Mouse (Mus musculus): ENCODE results near the gene Mlxipl. TPM values are rescaled to one million over a fixed set of nuclear protein-coding genes. Genes with fewer than 3 reads are reported as not detected.

Gene Mlxipl
- total and polyA plus RNA-seq, 3 experiments, result 24.2 to 49.0 (median 25.9) TPM

DNA sequence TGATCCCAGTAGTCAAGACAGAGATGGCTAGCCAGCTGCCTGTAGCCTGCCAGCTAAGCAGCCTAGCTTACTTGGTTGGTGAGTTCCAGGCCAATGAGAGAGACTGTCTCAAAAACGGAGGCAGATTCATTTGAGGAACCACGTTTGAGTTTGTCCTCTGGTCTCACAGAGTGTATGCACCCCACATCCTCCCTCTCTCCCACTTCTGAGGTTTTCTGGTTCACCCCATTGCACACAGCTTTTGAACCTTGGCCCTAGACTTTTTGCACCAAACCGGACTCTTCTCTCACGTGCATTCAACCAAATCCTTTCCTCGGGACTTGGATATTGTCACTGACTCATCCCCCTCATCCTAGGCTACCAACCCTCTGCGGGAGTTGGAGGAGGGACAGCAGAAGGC lies 20.3 kb downstream of the Mlxipl start:
- Histone ChIP-seq H3K4me1 (ENCODE audit: control insufficient read depth, insufficient read depth, low read length) (no peaks in the 10 kb centered on the region), H3K79me2 (replicated peaks; ENCODE audit: control insufficient read depth, insufficient read depth, low read length) (no peaks in the 10 kb centered on the region), H3K27me3 (ENCODE audit: control insufficient read depth, insufficient read depth, low read length) (no peaks in the 10 kb centered on the region), H3K36me3 (ENCODE audit: control insufficient read depth, insufficient read depth, low read length) (no peaks in the 10 kb centered on the region), H3K9ac (ENCODE audit: low read depth, low read length) (no peak overlapping the region), H3K27ac (no peak overlapping the region), H3K4me3 (no peak overlapping the region)
- DNase-seq, result no peak
- WGBS, result 69% methylated on average over 6 of the region's 6 CpGs
- TF ChIP-seq POLR2A (IDR thresholded peaks at IDR 0.05; ENCODE audit: insufficient read depth, low read depth, low read length) (no peak), EP300 (IDR thresholded peaks at IDR 0.05; ENCODE audit: insufficient read depth, low read depth, low read length) (no peak), CTCF (IDR thresholded peaks at IDR 0.05) (no peak)
- intact Hi-C loops (cut with DNase I), result no loop called here

GRCm38 (mm10) chr5:135113782-135114181 lies 24.1 kb downstream of the Mlxipl start:
- TF ChIP-seq EP300 (IDR thresholded peaks at IDR 0.05; ENCODE audit: insufficient read depth, low read depth, low read length), result no peak
- TF ChIP-seq CTCF (IDR thresholded peaks at IDR 0.05), result no peak
- TF ChIP-seq POLR2A (IDR thresholded peaks at IDR 0.05; ENCODE audit: insufficient read depth, low read depth, low read length), result no peak
- intact Hi-C loops (cut with DNase I), result no loop called here
- Histone ChIP-seq H3K36me3 (ENCODE audit: control insufficient read depth, insufficient read depth, low read length) (no peaks in the 10 kb centered on the region), H3K4me1 (ENCODE audit: control insufficient read depth, insufficient read depth, low read length) (peaks cover 3% of the 10 kb centered on the region), H3K27ac (no peak overlapping the region), H3K79me2 (replicated peaks; ENCODE audit: control insufficient read depth, insufficient read depth, low read length) (no peaks in the 10 kb centered on the region), H3K4me3 (no peak overlapping the region), H3K9ac (ENCODE audit: low read depth, low read length) (no peak overlapping the region), H3K27me3 (ENCODE audit: control insufficient read depth, insufficient read depth, low read length) (no peaks in the 10 kb centered on the region)
- WGBS, result 81% methylated on average over 12 of the region's 12 CpGs
- no peak for DNase-seq

DNA sequence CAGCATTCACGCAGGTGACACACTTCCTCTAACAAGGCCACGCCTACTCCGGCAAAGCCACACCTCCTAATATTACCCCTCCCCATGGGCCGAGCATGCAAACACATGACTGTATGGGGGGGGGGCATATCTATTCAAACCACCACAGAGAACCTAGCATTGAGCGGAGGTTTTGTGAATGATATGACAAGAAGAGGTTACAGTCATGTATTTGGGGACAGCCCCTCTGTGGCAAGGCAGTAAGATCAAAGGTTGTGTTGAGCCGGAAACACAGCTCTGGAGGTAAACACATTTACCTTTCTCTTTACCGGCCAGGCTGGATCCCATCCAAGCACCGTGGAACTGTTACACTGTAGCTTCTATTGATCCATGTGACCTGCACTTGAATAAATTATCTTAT lies 25.6 kb downstream of the Mlxipl start:
- H3K4me3 ChIP-seq, result no peak overlapping the region
- WGBS, result 77% methylated on average over 8 of the region's 8 CpGs
- H3K9ac ChIP-seq (ENCODE audit: low read depth, low read length), result no peak overlapping the region
- no peaks in the 10 kb centered on the region for H3K36me3 ChIP-seq (ENCODE audit: control insufficient read depth, insufficient read depth, low read length)
- H3K27me3 ChIP-seq (ENCODE audit: control insufficient read depth, insufficient read depth, low read length), result no peaks in the 10 kb centered on the region
- intact Hi-C loops (cut with DNase I), result no loop called here
- DNase-seq, result no peak
- H3K79me2 ChIP-seq (replicated peaks; ENCODE audit: control insufficient read depth, insufficient read depth, low read length), result no peaks in the 10 kb centered on the region
- H3K27ac ChIP-seq, result no peak overlapping the region
- peaks cover 4% of the 10 kb centered on the region for H3K4me1 ChIP-seq (ENCODE audit: control insufficient read depth, insufficient read depth, low read length)
- TF ChIP-seq EP300 (IDR thresholded peaks at IDR 0.05; ENCODE audit: insufficient read depth, low read depth, low read length) (no peak), CTCF (IDR thresholded peaks at IDR 0.05) (no peak), POLR2A (IDR thresholded peaks at IDR 0.05; ENCODE audit: insufficient read depth, low read depth, low read length) (no peak)

DNA sequence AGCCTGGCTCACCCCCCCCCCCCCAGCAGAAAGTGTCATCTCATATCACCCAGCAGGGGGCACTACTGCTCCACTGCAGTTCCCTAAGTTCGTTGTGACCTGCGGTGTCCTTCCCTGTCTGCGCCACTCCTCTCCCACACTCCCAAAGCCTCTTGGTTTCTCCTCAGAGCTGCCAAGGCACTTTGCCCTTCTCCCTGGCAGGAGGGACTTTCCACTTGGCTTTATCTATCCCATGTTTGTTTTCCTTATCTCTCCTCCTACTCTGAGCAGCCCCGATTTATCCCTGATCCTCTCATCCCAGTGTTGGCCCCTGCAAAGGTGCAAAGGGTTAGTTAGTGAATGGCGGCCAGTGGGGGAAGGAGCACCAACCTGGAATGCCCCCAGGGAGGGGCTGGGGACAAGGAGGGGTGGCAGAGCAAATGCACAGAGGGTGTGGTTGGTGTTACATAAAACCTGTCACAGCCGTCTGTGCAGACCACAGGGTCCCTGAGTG lies 28.9 kb downstream of the Mlxipl start:
- Histone ChIP-seq H3K9ac (ENCODE audit: low read depth, low read length) (0 out of 2 replicates have a peak overlapping the region, but pooled peaks have one; percentile 19), H3K36me3 (ENCODE audit: control insufficient read depth, insufficient read depth, low read length) (no peaks in the 10 kb centered on the region), H3K27ac (no peak overlapping the region; the same call in 1 of the 2 replicates), H3K4me1 (ENCODE audit: control insufficient read depth, insufficient read depth, low read length) (peaks cover 4% of the 10 kb centered on the region), H3K4me3 (no peak overlapping the region), H3K27me3 (ENCODE audit: control insufficient read depth, insufficient read depth, low read length) (no peaks in the 10 kb centered on the region), H3K79me2 (replicated peaks; ENCODE audit: control insufficient read depth, insufficient read depth, low read length) (no peaks in the 10 kb centered on the region)
- 12% methylated on average over 6 of the region's 6 CpGs for WGBS
- intact Hi-C loops (cut with DNase I), result loop anchor here (1.0 kb wide), 3 partner anchors 73 to 168 kb away; no protein-coding TSS in a partner anchor
- TF ChIP-seq CTCF (IDR thresholded peaks at IDR 0.05) (peak; percentile 88), EP300 (IDR thresholded peaks at IDR 0.05; ENCODE audit: insufficient read depth, low read depth, low read length) (peak; percentile 66; the same call in 1 of the 2 replicates), POLR2A (IDR thresholded peaks at IDR 0.05; ENCODE audit: insufficient read depth, low read depth, low read length) (no peak)
- DNase-seq, result peak; percentile 63 to 74

DNA sequence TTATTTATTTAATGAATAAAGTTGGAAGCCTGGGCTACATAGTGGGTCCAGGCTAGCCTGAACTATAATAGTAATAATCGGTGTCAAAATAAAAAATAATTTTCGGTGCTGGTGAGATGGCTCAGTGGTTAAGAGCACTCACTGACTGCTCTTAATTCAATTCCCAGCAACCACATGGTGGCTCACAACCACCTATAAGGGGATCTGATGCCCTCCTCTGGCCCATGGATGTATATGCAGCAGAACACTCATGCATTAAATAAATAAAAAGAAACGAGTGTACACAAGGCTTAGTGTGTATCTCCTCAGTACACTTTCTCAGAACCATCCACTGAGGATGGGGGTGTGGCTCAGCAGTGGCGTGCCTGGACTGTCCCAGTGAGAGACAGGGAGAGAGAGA lies 31.1 kb downstream of the Mlxipl start:
- Histone ChIP-seq H3K36me3 (ENCODE audit: control insufficient read depth, insufficient read depth, low read length) (no peaks in the 10 kb centered on the region), H3K4me1 (ENCODE audit: control insufficient read depth, insufficient read depth, low read length) (peaks cover 4% of the 10 kb centered on the region)
- TF ChIP-seq CTCF (IDR thresholded peaks at IDR 0.05), result no peak
- no peak for TF ChIP-seq POLR2A (IDR thresholded peaks at IDR 0.05; ENCODE audit: insufficient read depth, low read depth, low read length)

DNA sequence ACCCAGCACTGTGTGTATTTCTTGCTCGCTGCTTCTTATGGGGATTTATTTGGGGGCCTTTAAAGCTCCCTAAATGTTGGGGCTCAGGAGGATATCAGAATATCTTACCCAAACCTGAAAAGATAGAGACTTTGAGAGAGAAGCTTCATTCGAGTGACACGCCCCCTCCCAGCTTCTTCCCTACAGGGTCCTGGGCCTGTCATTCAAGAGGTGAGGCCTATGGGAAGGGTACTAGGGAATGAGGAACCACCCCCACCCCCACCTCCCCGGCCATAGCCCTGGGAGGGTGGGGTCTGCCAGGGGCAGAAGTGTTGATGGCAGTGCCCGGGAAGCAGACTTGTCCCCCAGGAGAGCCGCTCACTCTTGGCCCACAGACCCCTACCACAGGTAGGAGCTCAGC lies 36.4 kb downstream of the Mlxipl start:
- no peak overlapping the region for H3K27ac ChIP-seq
- TF ChIP-seq CTCF (IDR thresholded peaks at IDR 0.05), result no peak
- no peak for TF ChIP-seq EP300 (IDR thresholded peaks at IDR 0.05; ENCODE audit: insufficient read depth, low read depth, low read length)
- TF ChIP-seq POLR2A (IDR thresholded peaks at IDR 0.05; ENCODE audit: insufficient read depth, low read depth, low read length), result no peak
- H3K4me1 ChIP-seq (ENCODE audit: control insufficient read depth, insufficient read depth, low read length), result no peaks in the 10 kb centered on the region
- H3K4me3 ChIP-seq, result no peak overlapping the region
- intact Hi-C loops (cut with DNase I), result no loop called here
- WGBS, result 70% methylated on average over 6 of the region's 6 CpGs
- H3K36me3 ChIP-seq (ENCODE audit: control insufficient read depth, insufficient read depth, low read length), result no peaks in the 10 kb centered on the region
- no peak overlapping the region for H3K9ac ChIP-seq (ENCODE audit: low read depth, low read length)
- no peak for DNase-seq
- H3K27me3 ChIP-seq (ENCODE audit: control insufficient read depth, insufficient read depth, low read length), result no peaks in the 10 kb centered on the region
- H3K79me2 ChIP-seq (replicated peaks; ENCODE audit: control insufficient read depth, insufficient read depth, low read length), result no peaks in the 10 kb centered on the region

More for the DNA sequence above, 31.1 kb downstream of the Mlxipl start:
- no peak overlapping the region for H3K27ac ChIP-seq
- no peaks in the 10 kb centered on the region for H3K27me3 ChIP-seq (ENCODE audit: control insufficient read depth, insufficient read depth, low read length)
- H3K9ac ChIP-seq (ENCODE audit: low read depth, low read length), result no peak overlapping the region
- intact Hi-C loops (cut with DNase I), result no loop called here
- no peak for DNase-seq
- no peak overlapping the region for H3K4me3 ChIP-seq
- no peaks in the 10 kb centered on the region for H3K79me2 ChIP-seq (replicated peaks; ENCODE audit: control insufficient read depth, insufficient read depth, low read length)
- 57% methylated on average over 4 of the region's 4 CpGs for WGBS
